Mouse (Mus musculus): ENCODE measurements around the gene Atf2. TPM values are rescaled to one million over a fixed set of nuclear protein-coding genes. Genes with fewer than 3 reads are reported as not detected.
"Not testable (repeated sequence)": the region's sequence is repeated elsewhere in the genome, so short reads cannot be mapped to it uniquely, and the experiment has no call there.

The Atf2 gene
- total and polyA plus RNA-seq, 3 experiments: 14.4 to 201 (median 69.8) TPM

DNA sequence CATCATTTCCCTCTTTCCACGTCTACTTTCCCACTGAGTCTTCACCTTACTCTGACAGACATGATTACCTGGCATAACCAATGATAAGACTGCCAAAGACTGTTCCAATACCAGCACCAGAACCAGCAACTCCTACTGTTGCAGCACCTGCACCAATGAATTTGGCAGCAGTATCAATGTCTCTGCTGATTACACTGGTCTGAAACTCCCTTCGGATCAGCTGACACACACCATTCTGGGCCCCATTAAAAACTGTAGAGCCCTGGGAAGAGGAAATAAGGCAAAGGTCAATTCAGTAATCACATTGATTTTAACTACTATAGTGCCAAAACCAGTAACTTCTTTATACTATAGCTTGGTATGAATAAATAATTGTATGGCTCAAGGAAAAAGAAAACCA is 16.7 kb upstream of the Atf2 start:
- TF ChIP-seq GATA2 (IDR thresholded peaks at IDR 0.05; ENCODE audit: borderline replicate concordance, low read depth, low read length): no peak
- no peak for TF ChIP-seq GATA1 (IDR thresholded peaks at IDR 0.05; ENCODE audit: borderline replicate concordance, low read length)
- no peak for TF ChIP-seq TAL1 (conservative IDR thresholded peaks at IDR 0.05; ENCODE audit: low read depth, low read length)
- no peak for TF ChIP-seq CTCF (IDR thresholded peaks at IDR 0.05; ENCODE audit: low read depth, low read length)
- TF ChIP-seq POLR2AphosphoS5 (IDR thresholded peaks at IDR 0.05; ENCODE audit: insufficient replicate concordance, low read depth, low read length): no peak
- Histone ChIP-seq H3K36me3 (replicated peaks) (peaks cover 46% of the 10 kb centered on the region), H3K27me3 (ENCODE audit: insufficient read depth, low read length) (no peaks in the 10 kb centered on the region), H3K9me3 (replicated peaks) (no peaks in the 10 kb centered on the region), H3K4me1 (ENCODE audit: insufficient read depth, low read depth, low read length) (peaks cover 26% of the 10 kb centered on the region), H3K4me3 (ENCODE audit: low read depth, low read length) (peak overlapping the region; percentile 42; the same call in 1 of the 2 replicates)
- ATAC-seq (ENCODE audit: extremely low read depth, insufficient number of reproducible peaks, low FRiP score, poor library complexity, severe bottlenecking) (no peak), DNase-seq (ENCODE audit: low spot score) (no peak)

DNA sequence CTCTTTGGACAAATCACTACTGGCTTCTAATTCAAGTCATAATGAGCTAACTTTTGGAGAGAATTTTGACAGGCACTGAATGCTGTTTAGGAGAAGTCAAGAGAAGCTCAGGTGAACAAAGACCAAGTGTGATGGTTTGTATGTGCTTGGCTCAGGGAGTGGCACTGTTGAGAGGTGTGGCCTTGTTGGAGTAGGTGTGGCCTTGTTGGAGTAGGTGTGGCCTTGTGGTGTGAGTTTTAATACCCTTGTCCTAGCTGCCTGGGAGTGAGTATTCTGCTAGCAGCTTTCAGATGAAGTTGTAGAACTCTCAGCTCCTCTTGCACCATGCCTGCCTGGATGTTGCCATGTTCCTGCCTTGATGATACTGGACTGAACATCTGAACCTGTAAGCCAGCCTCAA is 12.2 kb upstream of the Atf2 start:
- Histone ChIP-seq H3K4me1 (ENCODE audit: insufficient read depth, low read depth, low read length) (peaks cover 13% of the 10 kb centered on the region), H3K36me3 (replicated peaks) (peaks cover 52% of the 10 kb centered on the region)
- not testable (repeated sequence) for DNase-seq (ENCODE audit: low spot score); H3K9me3 ChIP-seq (replicated peaks); H3K4me3 ChIP-seq (ENCODE audit: low read depth, low read length); ATAC-seq (ENCODE audit: extremely low read depth, insufficient number of reproducible peaks, low FRiP score, poor library complexity, severe bottlenecking); H3K27me3 ChIP-seq (ENCODE audit: insufficient read depth, low read length)

DNA sequence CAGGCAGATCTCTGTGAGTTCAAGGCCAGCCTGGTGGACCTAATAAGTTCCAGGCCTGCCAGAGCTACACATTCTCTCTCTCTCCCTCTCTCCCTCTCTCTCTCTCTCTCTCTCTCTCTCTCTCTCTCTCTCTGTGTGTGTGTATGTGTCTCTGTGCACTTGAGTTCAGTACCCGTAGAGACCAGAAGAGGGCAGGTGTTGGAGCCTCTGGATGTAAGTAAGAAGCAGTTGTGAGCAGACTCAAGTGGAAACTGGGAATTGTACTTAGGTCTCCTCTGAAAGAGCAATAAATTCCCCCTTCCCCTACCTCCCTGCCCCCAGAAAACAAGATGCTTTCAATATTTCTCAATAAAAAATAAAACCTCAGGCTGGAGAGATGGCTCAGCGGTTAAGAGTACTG is 11.1 kb upstream of the Atf2 start:
- Histone ChIP-seq H3K9me3 (replicated peaks) (no peaks in the 10 kb centered on the region), H3K27me3 (ENCODE audit: insufficient read depth, low read length) (no peaks in the 10 kb centered on the region), H3K4me1 (ENCODE audit: insufficient read depth, low read depth, low read length) (peaks cover 5% of the 10 kb centered on the region), H3K4me3 (ENCODE audit: low read depth, low read length) (no peak overlapping the region), H3K36me3 (replicated peaks) (peaks cover 47% of the 10 kb centered on the region)
- no peak for ATAC-seq (ENCODE audit: extremely low read depth, insufficient number of reproducible peaks, low FRiP score, poor library complexity, severe bottlenecking)
- TF ChIP-seq GATA1 (IDR thresholded peaks at IDR 0.05; ENCODE audit: borderline replicate concordance, low read length) (no peak), CTCF (IDR thresholded peaks at IDR 0.05; ENCODE audit: low read depth, low read length) (no peak), GATA2 (IDR thresholded peaks at IDR 0.05; ENCODE audit: borderline replicate concordance, low read depth, low read length) (no peak), TAL1 (conservative IDR thresholded peaks at IDR 0.05; ENCODE audit: low read depth, low read length) (no peak), POLR2AphosphoS5 (IDR thresholded peaks at IDR 0.05; ENCODE audit: insufficient replicate concordance, low read depth, low read length) (no peak)
- DNase-seq (ENCODE audit: low spot score): no peak

DNA sequence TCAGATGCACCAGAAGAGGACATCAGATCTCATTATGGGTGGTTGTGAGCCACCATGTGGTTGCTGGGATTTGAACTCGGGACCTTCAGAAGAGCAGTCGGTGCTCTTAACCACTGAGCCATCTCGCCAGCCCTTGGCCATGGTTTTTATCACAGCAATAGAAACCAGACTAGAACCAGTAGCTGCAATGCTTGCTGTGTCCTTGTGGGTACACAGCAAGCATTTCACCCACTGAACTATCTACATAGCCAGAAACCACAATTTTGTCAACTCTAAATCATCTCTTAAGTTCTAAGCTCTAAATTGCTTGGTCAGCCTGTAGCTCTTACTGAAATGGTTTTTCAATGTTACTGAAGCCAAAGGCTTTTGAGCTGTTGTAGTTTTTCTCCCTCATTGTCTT is 9.9 kb upstream of the Atf2 start:
- not testable (repeated sequence) for ATAC-seq (ENCODE audit: extremely low read depth, insufficient number of reproducible peaks, low FRiP score, poor library complexity, severe bottlenecking); H3K9me3 ChIP-seq (replicated peaks); DNase-seq (ENCODE audit: low spot score); H3K27me3 ChIP-seq (ENCODE audit: insufficient read depth, low read length); H3K4me1 ChIP-seq (ENCODE audit: insufficient read depth, low read depth, low read length); H3K4me3 ChIP-seq (ENCODE audit: low read depth, low read length)
- H3K36me3 ChIP-seq (replicated peaks): peaks cover 35% of the 10 kb centered on the region

DNA sequence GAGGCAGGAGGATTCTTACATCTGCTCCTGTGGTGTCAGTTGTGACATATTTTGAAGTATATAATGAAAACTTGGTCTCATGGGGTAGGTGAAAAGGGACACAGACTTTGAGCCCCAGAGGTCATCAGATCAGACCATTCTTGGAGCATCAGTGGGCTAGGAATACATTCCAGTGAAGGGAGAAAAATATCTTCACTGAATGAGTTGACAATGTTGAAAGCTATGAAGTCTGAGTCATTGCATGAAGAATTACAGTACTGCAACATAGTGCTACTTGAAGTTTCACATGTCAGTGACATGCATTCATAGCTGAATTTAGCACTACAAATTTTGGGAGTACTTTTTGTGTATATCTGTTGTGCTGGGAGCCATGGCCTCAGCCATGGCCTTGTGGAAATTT is 8.7 kb upstream of the Atf2 start:
- ATAC-seq (ENCODE audit: extremely low read depth, insufficient number of reproducible peaks, low FRiP score, poor library complexity, severe bottlenecking) (no peak), DNase-seq (ENCODE audit: low spot score) (no peak)
- TF ChIP-seq GATA1 (IDR thresholded peaks at IDR 0.05; ENCODE audit: borderline replicate concordance, low read length) (no peak), CTCF (IDR thresholded peaks at IDR 0.05; ENCODE audit: low read depth, low read length) (no peak), GATA2 (IDR thresholded peaks at IDR 0.05; ENCODE audit: borderline replicate concordance, low read depth, low read length) (no peak), POLR2AphosphoS5 (IDR thresholded peaks at IDR 0.05; ENCODE audit: insufficient replicate concordance, low read depth, low read length) (no peak), TAL1 (conservative IDR thresholded peaks at IDR 0.05; ENCODE audit: low read depth, low read length) (no peak)
- H3K27me3 ChIP-seq (ENCODE audit: insufficient read depth, low read length): no peaks in the 10 kb centered on the region
- no peak overlapping the region for H3K4me3 ChIP-seq (ENCODE audit: low read depth, low read length)
- H3K36me3 ChIP-seq (replicated peaks): peaks cover 26% of the 10 kb centered on the region
- H3K9me3 ChIP-seq (replicated peaks): no peaks in the 10 kb centered on the region
- no peaks in the 10 kb centered on the region for H3K4me1 ChIP-seq (ENCODE audit: insufficient read depth, low read depth, low read length)

DNA sequence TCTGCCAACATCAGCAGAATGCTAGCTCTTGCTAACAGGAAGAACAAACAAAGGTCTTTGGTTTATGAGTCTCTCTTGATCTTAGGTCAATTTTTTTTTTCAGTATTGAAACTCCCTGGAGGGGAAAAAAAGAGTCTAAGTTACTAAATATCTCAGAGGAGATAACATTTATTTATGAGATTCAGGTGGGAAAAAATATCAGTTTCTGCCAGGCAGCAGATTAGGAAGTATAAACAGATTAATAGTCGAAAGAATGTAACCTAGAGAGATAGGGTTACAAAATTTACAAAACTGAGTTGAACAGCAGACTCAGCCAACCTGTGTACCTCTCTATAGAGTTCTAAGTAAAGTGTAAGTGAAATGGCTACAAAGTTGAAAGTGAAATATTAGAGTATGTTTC is 7.9 kb upstream of the Atf2 start:
- Histone ChIP-seq H3K27me3 (ENCODE audit: insufficient read depth, low read length) (no peaks in the 10 kb centered on the region), H3K4me1 (ENCODE audit: insufficient read depth, low read depth, low read length) (no peaks in the 10 kb centered on the region), H3K9me3 (replicated peaks) (no peaks in the 10 kb centered on the region), H3K4me3 (ENCODE audit: low read depth, low read length) (no peak overlapping the region), H3K36me3 (replicated peaks) (peaks cover 23% of the 10 kb centered on the region)
- TF ChIP-seq TAL1 (conservative IDR thresholded peaks at IDR 0.05; ENCODE audit: low read depth, low read length) (no peak), POLR2AphosphoS5 (IDR thresholded peaks at IDR 0.05; ENCODE audit: insufficient replicate concordance, low read depth, low read length) (no peak), CTCF (IDR thresholded peaks at IDR 0.05; ENCODE audit: low read depth, low read length) (no peak), GATA1 (IDR thresholded peaks at IDR 0.05; ENCODE audit: borderline replicate concordance, low read length) (no peak), GATA2 (IDR thresholded peaks at IDR 0.05; ENCODE audit: borderline replicate concordance, low read depth, low read length) (no peak)
- DNase-seq (ENCODE audit: low spot score) (no peak), ATAC-seq (ENCODE audit: extremely low read depth, insufficient number of reproducible peaks, low FRiP score, poor library complexity, severe bottlenecking) (no peak)

DNA sequence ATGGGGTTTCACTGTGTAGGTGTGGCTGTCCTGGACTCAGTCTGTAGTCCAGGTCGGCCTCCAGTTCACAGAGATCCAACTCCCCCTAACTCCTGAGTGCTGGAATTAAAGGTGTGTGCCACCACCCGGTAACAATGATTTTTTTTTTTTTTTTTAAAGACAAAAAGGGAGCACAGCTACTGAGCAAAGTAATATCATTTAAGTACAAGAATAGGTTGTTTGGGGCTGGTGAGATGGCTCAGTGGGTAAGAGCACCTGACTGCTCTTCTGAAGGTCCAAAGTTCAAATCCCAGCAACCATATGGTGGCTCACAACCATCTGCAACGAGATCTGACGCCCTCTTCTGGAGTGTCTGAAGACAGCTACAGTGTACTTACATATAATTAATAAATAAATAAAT is 4.5 kb upstream of the Atf2 start:
- not testable (repeated sequence) for ATAC-seq (ENCODE audit: extremely low read depth, insufficient number of reproducible peaks, low FRiP score, poor library complexity, severe bottlenecking); H3K27me3 ChIP-seq (ENCODE audit: insufficient read depth, low read length); H3K4me1 ChIP-seq (ENCODE audit: insufficient read depth, low read depth, low read length); H3K4me3 ChIP-seq (ENCODE audit: low read depth, low read length); H3K9me3 ChIP-seq (replicated peaks); DNase-seq (ENCODE audit: low spot score); H3K36me3 ChIP-seq (replicated peaks)
